8 mouse cellular contexts compared by ENCODE assay signal in the genomic region with DNA sequence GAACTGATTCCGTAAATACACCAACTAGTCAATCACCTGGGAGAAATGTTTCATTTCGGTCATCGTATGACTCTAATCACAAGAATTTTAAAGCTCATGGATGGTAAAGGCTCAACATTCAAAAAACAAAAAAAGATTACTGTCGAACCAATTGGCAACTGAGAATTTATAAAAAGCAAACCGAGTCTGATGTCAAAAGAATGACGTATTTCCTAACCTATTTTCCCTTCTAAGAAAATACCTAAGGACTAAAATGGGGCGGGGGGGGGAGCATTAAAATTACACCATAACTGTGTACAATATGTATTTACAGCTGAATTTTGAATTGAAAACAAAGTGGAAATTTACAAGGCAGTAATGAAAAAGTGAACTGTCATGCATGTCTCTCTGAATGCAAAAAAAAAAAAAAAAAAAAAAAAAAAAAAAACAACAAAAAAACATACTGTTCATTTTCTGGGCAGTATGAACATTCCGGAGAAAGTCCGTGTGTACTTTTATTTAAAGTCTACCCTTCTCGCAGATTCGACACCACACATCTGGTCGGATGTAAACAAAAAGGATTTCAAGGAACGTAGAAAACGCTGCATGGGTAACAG. TPM values are rescaled to one million over a fixed set of nuclear protein-coding genes. Genes with fewer than 3 reads are reported as not detected.
DNase-seq lines count a peak whose midpoint lies in the region; ATAC-seq and TF ChIP-seq lines count a peak whose summit lies in the region.

No protein-coding gene starts in this region.

- H3K4me2 ChIP-seq in heart, embryonic 15.5 days: peak overlapping the region; percentile 58
- peak overlapping the region; percentile 76 for H3K4me2 ChIP-seq in forebrain, postnatal 0 days (ENCODE audit: low read depth)

- H3K4me3 ChIP-seq in heart, embryonic 15.5 days: peak overlapping the region; percentile 71
- H3K4me3 ChIP-seq in MEL (ENCODE audit: control insufficient read depth in 1 of 2, insufficient read depth in 1 of 2, low read depth in 2 of 2, low read length in 2 of 2): peak overlapping the region; percentile 89 to 100
- peak overlapping the region; percentile 74 for H3K4me3 ChIP-seq in forebrain, postnatal 0 days (ENCODE audit: low read depth, low read length)
- peak overlapping the region; percentile 74 for H3K4me3 ChIP-seq in midbrain, embryonic 10.5 days

- H3K9me3 ChIP-seq in heart, embryonic 15.5 days (replicated peaks): no peaks in the 10 kb centered on the region
- no peaks in the 10 kb centered on the region for H3K9me3 ChIP-seq in MEL (replicated peaks; ENCODE audit: insufficient read depth, low read length)
- no peaks in the 10 kb centered on the region for H3K9me3 ChIP-seq in forebrain, postnatal 0 days (ENCODE audit: low read length)
- no peaks in the 10 kb centered on the region for H3K9me3 ChIP-seq in midbrain, embryonic 10.5 days (replicated peaks)

- peak overlapping the region; percentile 96 for H3K27ac ChIP-seq in heart, embryonic 15.5 days
- peak overlapping the region; percentile 95 for H3K27ac ChIP-seq in MEL (ENCODE audit: control insufficient read depth, low read depth, low read length)
- H3K27ac ChIP-seq in forebrain, postnatal 0 days (ENCODE audit: low read depth, low read length): peak overlapping the region; percentile 87
- H3K27ac ChIP-seq in midbrain, embryonic 10.5 days (replicated peaks): peak overlapping the region; percentile 96

- H3K4me1 ChIP-seq in heart, embryonic 15.5 days (replicated peaks): peaks cover 12% of the 10 kb centered on the region
- H3K4me1 ChIP-seq in MEL (ENCODE audit: control insufficient read depth in 1 of 2, insufficient read depth in 2 of 2, low read length in 2 of 2): peaks cover 2 to 5% of the 10 kb centered on the region in 2 experiments; a peak in 2 of 4 replicates
- H3K4me1 ChIP-seq in forebrain, postnatal 0 days (ENCODE audit: insufficient read depth): no peaks in the 10 kb centered on the region
- H3K4me1 ChIP-seq in midbrain, embryonic 10.5 days: peaks cover 23% of the 10 kb centered on the region

- peak overlapping the region; percentile 73 for H3K9ac ChIP-seq in heart, embryonic 15.5 days
- H3K9ac ChIP-seq in MEL (ENCODE audit: control insufficient read depth, low read depth, low read length, poor library complexity, severe bottlenecking): peak overlapping the region; percentile 98
- H3K9ac ChIP-seq in forebrain, postnatal 0 days: peak overlapping the region; percentile 85

- ATAC-seq in heart, embryonic 15.5 days (replicated peaks; ENCODE audit: insufficient number of reproducible peaks, insufficient read depth, low FRiP score, low read depth): no peak
- no peak for ATAC-seq in forebrain, postnatal 0 days

- no peak for TF ChIP-seq EP300 in MEL (IDR thresholded peaks at IDR 0.05; ENCODE audit: low read depth in 1 of 2, low read length in 2 of 2)

- H3K27me3 ChIP-seq in heart, embryonic 15.5 days: no peaks in the 10 kb centered on the region
- H3K27me3 ChIP-seq in MEL (ENCODE audit: control insufficient read depth in 1 of 2, insufficient read depth in 2 of 2, low read length in 2 of 2): no peaks in the 10 kb centered on the region
- H3K27me3 ChIP-seq in forebrain, postnatal 0 days (ENCODE audit: insufficient read depth, low read length): no peaks in the 10 kb centered on the region
- H3K27me3 ChIP-seq in midbrain, embryonic 10.5 days (ENCODE audit: low read depth, poor library complexity, severe bottlenecking): no peaks in the 10 kb centered on the region

- no peak for DNase-seq in heart, adult 9 months (ENCODE audit: low spot score in 2 of 2)
- DNase-seq in MEL (ENCODE audit: low read depth, low spot score): peak; percentile 54
- DNase-seq in forebrain, postnatal 0 days: no peak
- DNase-seq in midbrain, embryonic 10.5 days (ENCODE audit: low spot score): no peak
- no peak for DNase-seq in T-cell, adult 2 months (ENCODE audit: low spot score)
- no peak for DNase-seq in thymus, postnatal 36 days
- DNase-seq in layer of hippocampus, postnatal 14 days (ENCODE audit: low spot score in 2 of 2): no peak

- WGBS in heart, embryonic 15.5 days: 19% methylated on average over 14 of the region's 14 CpGs
- WGBS in forebrain, postnatal 0 days: 23% methylated on average over 14 of the region's 14 CpGs
- whole genome bisulfite sequencing in midbrain, embryonic 10.5 days: 28% methylated on average over 14 of the region's 14 CpGs

- H3K36me3 ChIP-seq in heart, embryonic 15.5 days: peaks cover 19% of the 10 kb centered on the region
- peaks cover 0 to 16% of the 10 kb centered on the region in 2 experiments; a peak in 2 of 4 replicates for H3K36me3 ChIP-seq in MEL (ENCODE audit: control insufficient read depth in 1 of 2, insufficient read depth in 2 of 2, low read length in 2 of 2)
- peaks cover 17% of the 10 kb centered on the region; the same call in 1 of the 2 replicates for H3K36me3 ChIP-seq in forebrain, postnatal 0 days (ENCODE audit: insufficient read depth)
- peaks cover 23% of the 10 kb centered on the region for H3K36me3 ChIP-seq in midbrain, embryonic 10.5 days

- no peak for TF ChIP-seq CTCF in MEL (IDR thresholded peaks at IDR 0.05 in 2 of 3, conservative IDR thresholded peaks at IDR 0.05 in 1 of 3; ENCODE audit: control insufficient read depth in 1 of 3, insufficient read depth in 1 of 3, low read depth in 2 of 3, low read length in 3 of 3, poor library complexity in 1 of 3, severe bottlenecking in 1 of 3)
- no peak for TF ChIP-seq CTCF in forebrain, postnatal 0 days (IDR thresholded peaks at IDR 0.05; ENCODE audit: low read depth)

- no peak for TF ChIP-seq POLR2A in MEL (IDR thresholded peaks at IDR 0.05; ENCODE audit: control insufficient read depth in 1 of 2, insufficient read depth in 1 of 2, low read depth in 1 of 2, low read length in 2 of 2, poor library complexity in 1 of 2)

- H3K79me2 ChIP-seq in MEL (ENCODE audit: control insufficient read depth, insufficient read depth, low read length, poor library complexity): peaks cover 10% of the 10 kb centered on the region

- no peak for TF ChIP-seq RAD21 in MEL (IDR thresholded peaks at IDR 0.05; ENCODE audit: low read depth, low read length)

TF ChIP-seq in MEL, 35 proteins besides CTCF, POLR2A, EP300 and RAD21:
- no peak for TF ChIP-seq SMC3 (IDR thresholded peaks at IDR 0.05; ENCODE audit: low read depth, low read length)
- peak; percentile 50; the same call in 1 of the 2 replicates for TF ChIP-seq MYC (IDR thresholded peaks at IDR 0.05; ENCODE audit: low read depth, low read length)
- TF ChIP-seq KAT2A (conservative IDR thresholded peaks at IDR 0.05; ENCODE audit: low read depth, low read length): 0 out of 2 replicates have a peak, but pooled peaks have one; percentile 6
- TF ChIP-seq TCF12 (IDR thresholded peaks at IDR 0.05; ENCODE audit: low read depth, low read length): no peak
- TF ChIP-seq POLR2AphosphoS2 (IDR thresholded peaks at IDR 0.05; ENCODE audit: low read length): peak; percentile 8; the same call in 1 of the 2 replicates
- TF ChIP-seq USF2 (IDR thresholded peaks at IDR 0.05; ENCODE audit: borderline replicate concordance in 1 of 2, insufficient read depth in 1 of 2, low read depth in 1 of 2, low read length in 2 of 2): no peak
- peak; percentile 53 for TF ChIP-seq ZC3H11A (IDR thresholded peaks at IDR 0.05; ENCODE audit: low read depth, low read length)
- no peak for TF ChIP-seq GATA1 (IDR thresholded peaks at IDR 0.05; ENCODE audit: low read depth, low read length)
- TF ChIP-seq ETS1 (IDR thresholded peaks at IDR 0.05; ENCODE audit: low read depth, low read length): no peak
- TF ChIP-seq NELFE (IDR thresholded peaks at IDR 0.05; ENCODE audit: low read depth, low read length): no peak
- TF ChIP-seq RCOR1 (IDR thresholded peaks at IDR 0.05; ENCODE audit: low read depth, low read length): no peak
- TF ChIP-seq ZNF384 (IDR thresholded peaks at IDR 0.05; ENCODE audit: low read depth, low read length): peak; percentile 55
- TF ChIP-seq CHD1 (IDR thresholded peaks at IDR 0.05; ENCODE audit: low read depth, low read length): peak; percentile 86; the same call in 1 of the 2 replicates

RNA-seq across cellular contexts. Expression of gene AW549877, which starts 0.6 kb away (rescaled TPM):
- polyA plus RNA-seq in heart, embryonic 15.5 days (2015; fragmentation: Nextera tagmentation; extraction: Ambion mirVana): 20.7 and 22.6 TPM in 2 replicates
- total RNA-seq in MEL (2012; rRNA removed): 4.2 and 5.0 TPM in 2 replicates
- polyA plus RNA-seq in MEL (2012; ENCODE audit: insufficient read depth in 1 of 2, insufficient read length in 2 of 2, low read depth in 1 of 2, low replicate concordance in 2 of 2, missing spikeins in 1 of 2): 10 to 100 TPM in 1 of 2 experiments, not detected in 1; 13.5 TPM
- total RNA-seq in forebrain, postnatal 0 days (2014; rRNA removed): 23.2 and 26.2 TPM in 2 replicates
- polyA plus RNA-seq in forebrain, postnatal 0 days (2015; fragmentation: Nextera tagmentation; extraction: Ambion mirVana): 15.7 and 19.6 TPM in 2 replicates
- polyA plus RNA-seq in midbrain, embryonic 10.5 days (2016; fragmentation: Nextera tagmentation; extraction: Ambion mirVana): 41.3 and 52.2 TPM in 2 replicates
- 10 to 100 TPM; 41.8 to 43.6 TPM for total RNA-seq in layer of hippocampus, postnatal 14 days (2021)

RNA-seq across cellular contexts. Expression of gene Fbxo4, which starts 15.6 kb away (rescaled TPM):
- polyA plus RNA-seq in heart, embryonic 15.5 days (2015; fragmentation: Nextera tagmentation; extraction: Ambion mirVana): 11.7 and 12.5 TPM in 2 replicates
- 5.9 and 8.0 TPM in 2 replicates for total RNA-seq in MEL (2012; rRNA removed)
- 1 to 10 TPM in 1 of 2 experiments, not detected in 1; 7.4 TPM for polyA plus RNA-seq in MEL (2012; ENCODE audit: insufficient read depth in 1 of 2, insufficient read length in 2 of 2, low read depth in 1 of 2, low replicate concordance in 2 of 2, missing spikeins in 1 of 2)
- total RNA-seq in forebrain, postnatal 0 days (2014; rRNA removed): 13.3 and 13.9 TPM in 2 replicates
- 10.5 and 11.1 TPM in 2 replicates for polyA plus RNA-seq in forebrain, postnatal 0 days (2015; fragmentation: Nextera tagmentation; extraction: Ambion mirVana)
- 4.4 and 5.0 TPM in 2 replicates for polyA plus RNA-seq in midbrain, embryonic 10.5 days (2016; fragmentation: Nextera tagmentation; extraction: Ambion mirVana)
- 1 to 10 TPM; 8.0 to 8.2 TPM for total RNA-seq in layer of hippocampus, postnatal 14 days (2021)

RNA-seq across cellular contexts. Expression of gene Oxct1, which starts 31.2 kb away (rescaled TPM):
- 291 and 396 TPM in 2 replicates for polyA plus RNA-seq in heart, embryonic 15.5 days (2015; fragmentation: Nextera tagmentation; extraction: Ambion mirVana)
- 112 and 140 TPM in 2 replicates for total RNA-seq in MEL (2012; rRNA removed)
- polyA plus RNA-seq in MEL (2012; ENCODE audit: insufficient read depth in 1 of 2, insufficient read length in 2 of 2, low read depth in 1 of 2, low replicate concordance in 2 of 2, missing spikeins in 1 of 2): 100 to 1,000 TPM in 1 of 2 experiments, not detected in 1; 168 TPM
- 307 and 354 TPM in 2 replicates for total RNA-seq in forebrain, postnatal 0 days (2014; rRNA removed)
- polyA plus RNA-seq in forebrain, postnatal 0 days (2015; fragmentation: Nextera tagmentation; extraction: Ambion mirVana): 375 and 419 TPM in 2 replicates
- 118 and 140 TPM in 2 replicates for polyA plus RNA-seq in midbrain, embryonic 10.5 days (2016; fragmentation: Nextera tagmentation; extraction: Ambion mirVana)
- 100 to 1,000 TPM; 490 to 507 TPM for total RNA-seq in layer of hippocampus, postnatal 14 days (2021)
